Mouse (Mus musculus): ENCODE results near the gene Smad5.

DNA sequence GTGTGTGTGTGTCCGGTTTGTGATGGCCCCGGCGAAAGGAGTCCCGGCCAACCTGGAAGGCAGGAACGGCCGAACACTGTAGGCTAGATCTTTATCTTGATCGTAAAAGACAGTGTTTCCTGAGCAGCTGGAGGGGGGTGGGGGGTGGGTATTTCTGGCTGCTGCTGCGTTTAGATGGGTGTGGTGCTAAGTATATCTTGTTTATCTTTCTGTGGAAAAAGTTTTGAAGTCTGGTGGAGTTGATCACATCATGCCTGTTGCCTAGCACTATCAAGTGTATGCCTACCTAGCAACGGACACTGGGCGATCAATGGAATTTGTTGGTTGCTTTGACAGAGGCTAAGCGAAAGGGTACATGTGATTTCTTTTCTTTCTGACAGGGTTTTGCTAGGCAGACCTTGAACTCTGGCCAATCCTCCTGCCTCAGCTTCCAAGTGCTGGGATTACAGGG, 1.1 kb downstream of the Smad5 start:
- TF ChIP-seq SIN3A (IDR thresholded peaks at IDR 0.05; ENCODE audit: low read length): peak; percentile 72
- no peak for TF ChIP-seq MYC (IDR thresholded peaks at IDR 0.05; ENCODE audit: low read depth, low read length)
- no peak for TF ChIP-seq CTCF (conservative IDR thresholded peaks at IDR 0.05 in 1 of 2, IDR thresholded peaks at IDR 0.05 in 1 of 2; ENCODE audit: low read depth in 2 of 2, low read length in 2 of 2)
- no peak for TF ChIP-seq USF1 (IDR thresholded peaks at IDR 0.05; ENCODE audit: low read depth, low read length)
- no peak for TF ChIP-seq RAD21 (IDR thresholded peaks at IDR 0.05; ENCODE audit: low read depth, low read length)
- TF ChIP-seq ZC3H11A (IDR thresholded peaks at IDR 0.05; ENCODE audit: low read depth, low read length): no peak
- no peak for TF ChIP-seq ETS1 (conservative IDR thresholded peaks at IDR 0.05; ENCODE audit: low read depth, low read length)
- TF ChIP-seq TBP (conservative IDR thresholded peaks at IDR 0.05; ENCODE audit: low read depth, low read length): no peak
- TF ChIP-seq POLR2A (IDR thresholded peaks at IDR 0.05; ENCODE audit: low read depth, low read length): no peak
- TF ChIP-seq UBTF (IDR thresholded peaks at IDR 0.05; ENCODE audit: low read depth, low read length): no peak
- no peak for TF ChIP-seq EP300 (IDR thresholded peaks at IDR 0.05; ENCODE audit: low read length)
- TF ChIP-seq CHD1 (IDR thresholded peaks at IDR 0.05; ENCODE audit: low read depth, low read length): peak; percentile 54; the same call in 1 of the 2 replicates
- peak; percentile 13; the same call in 1 of the 2 replicates for TF ChIP-seq TCF12 (IDR thresholded peaks at IDR 0.05; ENCODE audit: low read depth, low read length)
- TF ChIP-seq IRF4 (IDR thresholded peaks at IDR 0.05; ENCODE audit: low read depth, low read length): no peak
